Mouse (Mus musculus) myocyte (in vitro differentiated cells): ENCODE data around the gene Sez6l. TPM values are rescaled to one million over a fixed set of nuclear protein-coding genes. Genes with fewer than 3 reads are reported as not detected.

Experiments
- H3K27me3 ChIP-seq: one replicate; pipeline ENCODE4 v1.6.1; 2011; ENCODE audit not compliant: control insufficient read depth, insufficient read depth, insufficient read length
- H3K36me3 ChIP-seq: one replicate; pipeline ENCODE4 v1.6.1; 2011; ENCODE audit not compliant: control insufficient read depth, insufficient read depth
- H3K4me2 ChIP-seq: one replicate; pipeline ENCODE4 v1.6.1; 2011; ENCODE audit warnings: low read depth, control low read depth
- H3K4me3 ChIP-seq: one replicate; pipeline ENCODE4 v1.5.1; 2011; ENCODE audit warnings: mild to moderate bottlenecking, control low read depth, moderate library complexity
- H3K79me2 ChIP-seq: one replicate; pipeline ENCODE4 v1.6.1; 2011; ENCODE audit not compliant: control insufficient read depth, insufficient read depth
- H3ac ChIP-seq: one replicate; pipeline ENCODE4 v1.6.1; 2011; ENCODE audit not compliant: control insufficient read depth, insufficient read length
- CEBPB ChIP-seq: IDR thresholded peaks from 2 replicates; pipeline ENCODE4 v1.6.1; 2011; ENCODE audit warnings: mild to moderate bottlenecking, moderate library complexity; ENCODE audit not compliant: poor library complexity, insufficient read depth, severe bottlenecking
- E2F4 ChIP-seq: IDR thresholded peaks from one replicate; pipeline ENCODE4 v1.6.1; 2011; ENCODE audit warnings: mild to moderate bottlenecking, control low read depth, moderate library complexity; ENCODE audit not compliant: insufficient read depth
- MAX ChIP-seq: IDR thresholded peaks from one replicate; pipeline ENCODE4 v1.6.1; 2011; ENCODE audit warnings: low read depth, mild to moderate bottlenecking, control low read depth
- MYOD1 ChIP-seq, 3 experiments: IDR thresholded peaks; one replicate each; pipeline ENCODE4 v1.6.1; 2011; ENCODE audit warnings: control low read depth in 2 of 3, low read depth in 2 of 3, mild to moderate bottlenecking in 2 of 3, moderate library complexity in 1 of 3; ENCODE audit not compliant: insufficient read length in 2 of 3, control insufficient read depth in 1 of 3
- MYOG ChIP-seq, 3 experiments: IDR thresholded peaks; one replicate each; pipeline ENCODE4 v1.6.1; 2011; ENCODE audit warnings: control low read depth in 2 of 3, low read depth in 2 of 3, mild to moderate bottlenecking in 2 of 3; ENCODE audit not compliant: insufficient read length in 2 of 3, control insufficient read depth in 1 of 3, insufficient read depth in 1 of 3
- POLR2A ChIP-seq: IDR thresholded peaks from one replicate; pipeline ENCODE4 v1.6.1; 2011; ENCODE audit warnings: low read depth, mild to moderate bottlenecking, control low read depth, moderate library complexity; ENCODE audit not compliant: insufficient read length
- POLR2AphosphoS2 ChIP-seq: IDR thresholded peaks from one replicate; pipeline ENCODE4 v1.6.1; 2011; ENCODE audit warnings: low read depth, control low read depth; ENCODE audit not compliant: insufficient read length
- REST ChIP-seq: IDR thresholded peaks from one replicate; pipeline ENCODE4 v1.6.1; 2011; ENCODE audit warnings: mild to moderate bottlenecking, control low read depth, moderate library complexity; ENCODE audit not compliant: insufficient read depth, insufficient read length
- SRF ChIP-seq: IDR thresholded peaks from one replicate; pipeline ENCODE4 v1.6.1; 2011; ENCODE audit warnings: low read depth; ENCODE audit not compliant: control insufficient read depth, insufficient read length
- TCF12 ChIP-seq: IDR thresholded peaks from one replicate; pipeline ENCODE4 v1.6.1; 2011; ENCODE audit warnings: mild to moderate bottlenecking, control low read depth; ENCODE audit not compliant: poor library complexity, insufficient read depth, severe bottlenecking
- TCF3 ChIP-seq: IDR thresholded peaks from one replicate; pipeline ENCODE4 v1.6.1; 2011; ENCODE audit warnings: low read depth, control low read depth; ENCODE audit not compliant: insufficient read length
- USF1 ChIP-seq: IDR thresholded peaks from one replicate; pipeline ENCODE4 v1.6.1; 2011; ENCODE audit warnings: low read depth, mild to moderate bottlenecking, control low read depth, moderate library complexity
- polyA plus RNA-seq: library from polyadenylated mRNA; unstranded; fragments of >200 nt; fragmentation: generic; extraction: Trizol; gene quantifications from one replicate; pipeline ENCODE4 v1.2.1, GENCODE M21; 2012; ENCODE audit warnings: missing spikeins

Gene Sez6l
- polyA plus RNA-seq, 1 experiment = not detected

DNA sequence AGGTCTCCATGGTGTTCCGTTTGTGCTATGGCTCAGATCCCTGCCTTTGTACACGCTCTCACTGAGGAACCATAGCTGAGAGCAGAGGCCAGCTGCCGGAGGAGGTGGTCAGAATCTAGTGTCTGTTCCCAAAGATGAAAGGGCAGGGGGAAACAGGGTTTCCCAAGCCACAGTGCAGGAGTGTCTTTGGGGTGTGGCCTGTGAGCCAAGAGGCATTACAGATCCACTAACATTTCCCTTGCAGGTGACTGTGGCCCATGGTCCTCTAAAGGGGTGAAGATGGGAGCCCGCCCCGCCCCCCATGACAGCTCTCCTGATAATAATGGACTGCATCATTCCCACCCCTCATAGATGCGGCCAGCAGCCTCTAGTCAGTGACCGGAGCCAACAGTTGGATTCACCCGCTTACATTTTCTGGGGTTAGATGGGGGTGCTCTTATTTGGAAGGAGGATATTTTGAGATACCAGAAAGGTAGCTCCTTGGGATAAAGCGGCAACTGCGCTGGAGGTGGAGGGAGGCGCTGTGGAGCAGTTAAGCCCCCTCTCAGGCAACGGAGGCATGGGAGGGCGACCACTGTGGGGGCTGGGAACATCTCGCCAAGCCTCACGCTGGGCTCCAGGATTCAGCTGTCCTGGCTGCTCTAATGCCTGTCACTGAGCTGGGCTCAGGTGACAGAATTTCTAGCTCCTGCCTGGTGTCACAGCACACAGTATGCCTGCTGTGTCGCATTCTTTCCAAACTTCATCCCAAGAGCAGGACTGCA is 43.5 kb downstream of the Sez6l start:
- Histone ChIP-seq H3K27me3 (peaks cover 3% of the 10 kb centered on the region), H3ac (no peak overlapping the region), H3K36me3 (no peaks in the 10 kb centered on the region), H3K79me2 (no peaks in the 10 kb centered on the region), H3K4me2 (no peak overlapping the region), H3K4me3 (no peak overlapping the region)
- no peak for TF ChIP-seq REST
- no peak for TF ChIP-seq MYOG (IDR thresholded peaks at IDR 0.05; ENCODE audit: control insufficient read depth in 1 of 3, insufficient read depth in 1 of 3, insufficient read length in 2 of 3, low read depth in 2 of 3)

DNA sequence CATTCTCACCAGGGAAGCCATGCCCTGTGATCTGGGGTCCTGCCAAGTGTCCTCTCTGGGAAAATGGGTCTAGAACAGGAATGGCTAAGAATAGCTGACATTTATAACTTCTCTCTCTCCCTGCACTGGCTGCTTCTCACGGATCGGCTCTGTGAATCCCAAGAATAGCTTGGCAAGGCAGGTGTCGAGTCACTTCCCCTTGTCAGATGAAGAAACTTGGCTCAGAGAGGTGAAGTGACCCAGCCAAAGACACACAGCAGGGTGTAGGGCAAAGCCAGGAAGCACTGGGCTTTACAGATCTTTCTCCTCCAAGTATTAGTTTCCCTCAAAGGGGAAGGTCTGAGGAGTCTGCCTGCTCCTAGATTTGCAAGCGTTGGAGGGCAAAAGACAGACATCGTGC is 44.1 kb downstream of the Sez6l start:
- Histone ChIP-seq H3ac (no peak overlapping the region), H3K4me2 (no peak overlapping the region), H3K27me3 (peaks cover 3% of the 10 kb centered on the region), H3K36me3 (no peaks in the 10 kb centered on the region), H3K4me3 (no peak overlapping the region), H3K79me2 (no peaks in the 10 kb centered on the region)
- TF ChIP-seq USF1 = no peak
- no peak for TF ChIP-seq CEBPB
- TF ChIP-seq TCF12 = no peak
- no peak for TF ChIP-seq POLR2A
- TF ChIP-seq MYOG (IDR thresholded peaks at IDR 0.05; ENCODE audit: control insufficient read depth in 1 of 3, insufficient read depth in 1 of 3, insufficient read length in 2 of 3, low read depth in 2 of 3) = no peak
- no peak for TF ChIP-seq MAX

DNA sequence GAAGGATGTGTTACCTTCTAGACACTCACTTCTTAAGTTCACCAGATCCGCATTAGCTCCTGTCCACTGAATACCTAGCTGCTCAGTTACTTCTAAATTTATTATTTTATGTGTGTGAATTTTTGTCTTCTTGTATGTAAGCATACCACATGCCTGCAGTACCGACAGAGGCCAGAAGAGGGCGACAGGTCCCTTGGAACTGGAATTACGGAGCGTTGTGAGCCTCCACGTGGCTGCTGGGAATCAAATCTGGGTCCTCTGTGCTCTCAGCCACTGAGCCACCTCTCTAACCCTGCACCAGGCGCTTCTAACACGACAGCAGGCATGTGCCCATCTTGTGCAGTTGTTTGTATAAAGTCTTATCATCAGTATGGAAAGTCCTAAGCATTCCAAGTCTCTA is 44.8 kb downstream of the Sez6l start:
- Histone ChIP-seq H3K4me3 (no peak overlapping the region), H3K79me2 (no peaks in the 10 kb centered on the region), H3K36me3 (no peaks in the 10 kb centered on the region), H3K4me2 (no peak overlapping the region), H3K27me3 (peaks cover 3% of the 10 kb centered on the region), H3ac (no peak overlapping the region)
- TF ChIP-seq REST = no peak
- TF ChIP-seq TCF12 = no peak
- TF ChIP-seq MYOG (IDR thresholded peaks at IDR 0.05; ENCODE audit: control insufficient read depth in 1 of 3, insufficient read depth in 1 of 3, insufficient read length in 2 of 3, low read depth in 2 of 3) = no peak

DNA sequence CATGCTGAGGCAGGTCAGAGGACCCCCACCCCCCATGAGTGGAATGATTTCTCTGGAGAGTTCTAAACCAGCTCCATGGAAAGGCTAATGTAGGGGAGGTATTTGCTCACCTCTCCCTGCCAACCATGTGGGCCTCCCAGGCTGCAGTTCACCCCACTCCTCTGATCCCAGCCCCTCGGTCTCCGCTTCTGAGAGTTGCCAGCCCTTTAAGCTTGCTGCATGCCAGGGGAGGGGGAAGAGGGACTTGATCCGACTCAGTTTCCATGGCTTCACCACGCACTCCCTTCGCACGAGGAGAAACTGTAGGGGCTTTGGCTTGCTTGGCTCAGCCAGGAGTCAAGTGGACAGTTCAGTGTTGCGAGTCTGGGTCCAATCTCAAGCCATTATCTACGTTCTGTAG is 45.9 kb downstream of the Sez6l start:
- Histone ChIP-seq H3K4me3 (no peak overlapping the region), H3K27me3 (peaks cover 3% of the 10 kb centered on the region), H3K4me2 (no peak overlapping the region), H3K79me2 (no peaks in the 10 kb centered on the region), H3K36me3 (no peaks in the 10 kb centered on the region), H3ac (no peak overlapping the region)
- TF ChIP-seq TCF3 (no peak), REST (no peak), USF1 (no peak), E2F4 (no peak), TCF12 (no peak), MYOG (IDR thresholded peaks at IDR 0.05; ENCODE audit: control insufficient read depth in 1 of 3, insufficient read depth in 1 of 3, insufficient read length in 2 of 3, low read depth in 2 of 3) (no peak), SRF (no peak), POLR2A (no peak)

DNA sequence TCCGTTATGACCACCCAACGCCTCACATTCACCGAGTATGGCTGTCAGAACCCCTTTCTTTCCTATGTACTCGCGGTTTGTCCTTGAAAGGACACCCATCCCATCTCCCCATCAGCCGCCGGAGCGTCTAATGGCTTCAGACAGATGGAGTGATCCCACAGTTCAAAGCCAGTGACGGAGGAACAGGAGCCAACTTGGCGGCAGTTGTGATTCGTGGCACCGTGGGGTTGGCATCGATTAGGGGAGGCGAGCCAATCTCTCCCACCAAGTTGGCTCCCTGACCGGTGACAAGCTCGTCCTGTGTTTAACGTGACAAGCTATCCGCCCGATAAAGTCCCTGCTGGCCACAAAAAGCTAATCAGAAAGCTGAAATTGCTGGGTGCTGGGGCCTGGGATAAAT is 50.0 kb downstream of the Sez6l start:
- no peaks in the 10 kb centered on the region for H3K79me2 ChIP-seq

More for the DNA sequence above, 50.0 kb downstream of the Sez6l start:
- TF ChIP-seq CEBPB = no peak
- TF ChIP-seq POLR2AphosphoS2 = no peak
- TF ChIP-seq MYOG (IDR thresholded peaks at IDR 0.05; ENCODE audit: control insufficient read depth in 1 of 3, insufficient read depth in 1 of 3, insufficient read length in 2 of 3, low read depth in 2 of 3) = no peak
- TF ChIP-seq MAX = no peak
- no peak for TF ChIP-seq REST
- no peak for TF ChIP-seq MYOD1 (IDR thresholded peaks at IDR 0.05; ENCODE audit: control insufficient read depth in 1 of 3, insufficient read length in 2 of 3, low read depth in 2 of 3)
- TF ChIP-seq TCF3 = no peak
- no peak for TF ChIP-seq USF1
- TF ChIP-seq SRF = no peak
- TF ChIP-seq TCF12 = no peak
- no peak for TF ChIP-seq POLR2A
- no peak for TF ChIP-seq E2F4
- Histone ChIP-seq H3K4me2 (no peak overlapping the region), H3K27me3 (no peaks in the 10 kb centered on the region), H3ac (no peak overlapping the region), H3K36me3 (no peaks in the 10 kb centered on the region), H3K4me3 (no peak overlapping the region)
